Mouse (Mus musculus): ENCODE results near the gene Pard6b.

Pard6b gene

DNA sequence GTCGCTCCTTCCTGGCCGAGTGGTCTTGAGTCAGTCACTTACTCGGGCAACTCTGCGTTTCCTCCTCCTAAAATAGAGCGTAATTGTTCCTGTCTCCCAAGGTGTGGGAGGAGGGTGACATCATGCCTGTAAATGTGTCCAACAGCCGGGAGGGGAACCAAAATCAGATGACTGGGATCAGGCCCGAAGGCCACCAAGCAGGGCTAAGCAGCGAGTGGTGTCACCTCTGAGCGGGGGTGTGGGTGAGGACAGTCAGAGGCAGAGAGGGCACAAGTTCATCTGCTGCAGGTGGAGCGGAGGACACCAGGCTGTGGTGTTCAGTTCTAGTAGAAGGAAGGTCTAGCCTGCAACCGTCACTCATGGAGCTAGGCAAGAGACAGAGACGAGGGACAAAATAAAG, 17.1 kb upstream of the Pard6b start:
- no peak for DNase-seq (ENCODE audit: low spot score)

DNA sequence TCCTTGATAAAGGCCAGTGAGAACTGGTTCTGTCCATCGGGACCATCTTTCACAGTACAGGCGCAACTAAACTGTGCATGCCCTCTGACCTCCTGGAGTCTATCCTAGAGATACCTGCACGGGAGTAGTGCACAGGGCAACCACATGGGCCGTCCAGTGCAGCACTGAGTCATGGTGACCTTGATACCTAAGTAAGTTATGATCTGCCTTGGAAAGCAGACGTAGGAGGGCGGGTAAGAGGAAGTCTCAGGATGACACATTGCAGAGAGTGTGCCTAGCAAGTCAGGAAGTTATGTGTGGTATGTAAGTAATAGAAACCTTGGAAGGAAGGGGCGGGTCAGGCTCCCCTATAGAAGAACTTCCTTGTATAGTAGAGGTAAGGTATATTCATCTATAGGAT, 15.3 kb upstream of the Pard6b start:
- no peak for DNase-seq (ENCODE audit: low spot score)

DNA sequence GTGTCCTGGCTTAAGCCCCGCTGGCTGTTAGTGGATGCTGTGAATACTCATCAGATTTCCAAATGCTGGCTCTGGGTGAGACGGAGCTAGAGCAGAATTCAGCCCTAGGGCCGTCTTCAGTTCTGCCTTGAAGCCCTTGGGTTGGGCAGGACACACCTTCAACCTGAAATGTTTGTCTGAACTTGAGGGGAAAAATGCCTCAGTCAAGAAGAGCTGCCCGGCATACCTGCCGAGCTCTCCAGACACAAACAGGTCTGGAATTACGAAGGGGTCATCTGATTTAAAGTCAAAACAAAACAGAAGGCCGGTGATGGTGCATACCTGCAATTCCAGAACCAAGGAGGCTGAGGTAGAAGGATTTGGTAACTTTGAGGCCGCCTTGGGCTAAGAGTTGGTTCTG, 14.0 kb upstream of the Pard6b start:
- DNase-seq (ENCODE audit: low spot score), result no peak

DNA sequence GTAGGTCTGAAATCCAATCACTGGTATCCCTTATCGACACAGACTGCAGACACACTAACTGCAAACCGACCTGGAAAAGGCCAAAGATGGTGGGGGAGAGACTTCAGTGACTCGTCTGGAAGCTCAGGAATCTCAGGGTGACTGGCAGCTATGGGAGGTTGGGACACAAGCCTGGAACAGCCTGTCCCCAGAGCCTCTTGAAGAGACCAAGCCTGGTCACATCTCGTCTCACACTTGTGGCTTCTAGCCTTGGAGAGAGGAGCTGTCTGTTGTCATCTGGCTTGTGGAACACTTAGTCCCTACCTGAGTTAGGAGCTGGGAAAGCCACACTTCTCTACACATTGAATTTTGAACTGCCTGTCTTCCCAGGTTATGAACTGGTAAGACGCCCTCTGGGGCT, 10.4 kb upstream of the Pard6b start:
- no peak for DNase-seq (ENCODE audit: low spot score)

- no peak for DNase-seq (ENCODE audit: low spot score)
Observed at GRCm38 (mm10) chr2:168072436-168073131, 8.2 kb upstream of the Pard6b start.

GRCm38 (mm10) chr2:168073722-168074121, 7.1 kb upstream of the Pard6b start:
- DNase-seq (ENCODE audit: low spot score), result no peak

DNA sequence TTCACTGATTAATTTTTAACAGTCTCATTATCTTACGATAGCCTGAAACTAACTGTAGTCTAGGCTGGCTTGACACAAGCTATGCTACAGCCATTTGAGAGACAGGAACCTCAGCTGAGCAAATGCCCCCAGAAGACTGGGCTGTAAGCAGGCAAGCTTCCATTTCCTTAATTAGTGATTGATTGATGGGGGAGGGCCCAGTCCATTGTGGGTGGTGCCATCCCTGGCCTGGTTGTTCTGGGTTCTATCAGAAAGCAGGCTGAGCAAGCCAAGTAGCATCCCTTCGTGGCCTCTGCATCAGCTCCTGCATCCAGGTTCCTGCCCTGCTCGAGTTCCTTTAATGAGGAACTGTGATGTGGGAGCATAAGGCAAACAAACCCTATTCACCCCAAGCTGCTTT, 6.3 kb upstream of the Pard6b start:
- DNase-seq (ENCODE audit: low spot score), result no peak

DNA sequence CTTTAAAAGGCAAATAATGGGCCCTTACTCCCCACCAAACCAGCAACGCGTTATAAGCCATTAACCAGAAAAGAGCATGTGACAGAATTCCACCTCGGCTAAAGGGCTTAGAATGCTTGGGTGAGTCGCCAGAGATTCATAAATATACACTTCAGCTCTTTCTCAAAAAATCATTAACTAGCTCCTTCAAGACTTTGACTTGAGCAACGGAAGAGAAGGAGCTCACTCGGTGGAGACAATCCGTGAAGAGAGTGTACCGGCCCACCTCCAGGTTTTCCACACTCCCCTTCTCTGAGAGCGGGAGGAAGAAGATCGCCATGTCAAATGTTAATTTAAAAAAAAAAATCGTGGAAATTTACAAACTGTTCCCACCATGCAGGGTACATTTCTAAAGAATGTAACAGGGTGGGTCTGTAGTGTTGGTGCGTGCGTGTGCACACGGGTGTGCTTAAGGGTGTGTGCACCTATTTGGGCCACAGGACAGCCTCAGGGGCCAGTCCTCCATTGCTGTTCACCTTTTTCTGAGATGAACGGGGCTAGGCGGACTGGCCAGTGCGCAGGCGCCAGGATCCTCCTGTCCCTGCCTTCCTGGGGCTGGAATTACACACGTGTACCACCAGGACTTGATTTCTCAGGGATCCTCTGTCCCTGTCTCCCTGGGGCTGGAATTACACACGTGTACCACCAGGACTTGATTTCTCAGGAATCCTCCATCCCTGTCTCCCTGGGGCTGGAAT, 3.8 kb upstream of the Pard6b start:
- no peak for DNase-seq (ENCODE audit: low spot score)

DNA sequence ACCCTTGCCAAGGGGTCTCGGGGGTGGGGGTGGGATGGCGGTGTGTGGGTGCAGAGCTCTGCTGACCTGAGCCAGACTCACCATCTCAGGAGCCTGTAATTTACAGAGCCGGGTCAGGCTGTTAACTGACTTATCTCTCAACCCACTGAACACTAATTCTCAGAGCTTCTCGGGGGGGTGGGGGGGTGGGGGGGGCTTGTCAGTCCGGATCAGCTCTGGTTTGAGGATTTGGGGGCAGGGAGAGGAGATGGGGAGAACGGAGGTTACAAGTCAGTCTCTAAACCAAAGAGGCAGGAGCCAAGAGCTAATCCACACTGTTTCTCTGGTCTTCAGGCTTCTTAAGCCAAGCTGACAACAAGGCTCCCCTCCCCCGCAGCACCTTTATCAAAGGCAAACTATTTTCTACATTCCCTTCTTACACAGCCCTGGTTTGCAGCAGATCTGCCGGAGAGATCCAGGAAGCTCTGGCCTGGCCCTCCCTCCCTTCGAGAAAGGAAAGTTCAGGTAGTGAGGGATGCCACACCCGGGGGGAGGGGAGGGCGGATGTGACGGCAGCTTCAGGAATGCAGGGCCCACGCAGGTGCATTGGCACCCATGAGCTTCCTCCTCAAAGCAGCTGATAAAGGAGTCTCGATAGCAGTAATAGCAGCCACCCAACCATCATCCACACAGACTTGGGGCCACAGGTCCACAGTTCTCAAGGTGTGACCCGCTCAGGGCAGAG, 2.5 kb upstream of the Pard6b start:
- no peak for DNase-seq (ENCODE audit: low spot score)

DNA sequence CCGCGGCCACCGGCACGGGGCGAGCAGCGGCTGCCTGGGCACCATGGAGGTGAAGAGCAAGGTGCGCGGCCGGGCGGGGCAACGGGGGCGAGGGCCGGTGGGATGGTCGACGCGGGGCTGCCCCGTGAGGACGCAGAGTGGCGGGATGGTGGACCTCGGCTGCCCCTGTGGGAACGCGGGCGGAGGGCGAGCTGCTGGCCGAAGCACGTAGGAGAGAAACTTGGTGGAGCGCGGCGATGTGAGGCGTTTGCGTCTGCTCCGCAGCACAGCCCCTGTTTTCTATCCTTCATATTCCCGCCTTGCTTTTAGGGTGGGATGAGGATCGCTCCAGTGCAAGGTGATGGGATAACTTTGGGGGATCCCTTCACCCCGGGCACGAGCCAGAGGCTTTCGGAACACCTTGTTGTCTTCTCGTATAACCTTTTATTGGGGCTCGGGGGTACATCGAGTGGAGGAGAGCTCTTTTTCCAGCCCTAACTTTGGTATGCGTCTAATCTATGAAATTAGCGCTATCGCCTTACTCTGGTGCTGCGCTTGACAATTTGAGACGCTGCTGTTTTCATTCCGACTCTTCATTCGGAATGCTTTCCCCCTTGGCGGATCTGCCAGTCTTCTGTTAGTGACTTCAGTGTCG, 612 bp downstream of the Pard6b start:
- DNase-seq (ENCODE audit: low spot score), result no peak

- no peak for DNase-seq (ENCODE audit: low spot score)
Observed at GRCm38 (mm10) chr2:168081933-168082306, 1.1 kb downstream of the Pard6b start.

- no peak for DNase-seq (ENCODE audit: low spot score)
Observed at GRCm38 (mm10) chr2:168083593-168083992, 2.8 kb downstream of the Pard6b start.

DNA sequence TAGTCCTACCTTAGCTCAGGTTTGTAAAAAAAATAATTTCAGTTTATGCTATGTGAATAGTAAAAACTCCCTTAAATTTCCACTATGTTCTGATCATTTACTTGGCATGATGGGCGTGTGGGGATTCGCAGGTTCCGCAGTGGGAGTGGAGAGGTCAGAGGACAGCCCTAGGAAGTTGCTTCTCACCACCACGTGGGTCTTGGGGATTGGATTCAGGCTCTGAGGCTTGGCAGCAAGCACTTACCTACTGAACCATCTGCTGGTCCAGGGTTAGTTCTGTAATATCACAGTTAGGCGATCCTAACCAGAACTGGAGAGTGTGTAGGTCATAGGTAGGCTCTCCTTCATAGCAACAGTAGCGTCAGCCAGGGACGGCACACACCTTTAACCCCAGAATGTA, 3.4 kb downstream of the Pard6b start:
- no peak for DNase-seq (ENCODE audit: low spot score)

DNA sequence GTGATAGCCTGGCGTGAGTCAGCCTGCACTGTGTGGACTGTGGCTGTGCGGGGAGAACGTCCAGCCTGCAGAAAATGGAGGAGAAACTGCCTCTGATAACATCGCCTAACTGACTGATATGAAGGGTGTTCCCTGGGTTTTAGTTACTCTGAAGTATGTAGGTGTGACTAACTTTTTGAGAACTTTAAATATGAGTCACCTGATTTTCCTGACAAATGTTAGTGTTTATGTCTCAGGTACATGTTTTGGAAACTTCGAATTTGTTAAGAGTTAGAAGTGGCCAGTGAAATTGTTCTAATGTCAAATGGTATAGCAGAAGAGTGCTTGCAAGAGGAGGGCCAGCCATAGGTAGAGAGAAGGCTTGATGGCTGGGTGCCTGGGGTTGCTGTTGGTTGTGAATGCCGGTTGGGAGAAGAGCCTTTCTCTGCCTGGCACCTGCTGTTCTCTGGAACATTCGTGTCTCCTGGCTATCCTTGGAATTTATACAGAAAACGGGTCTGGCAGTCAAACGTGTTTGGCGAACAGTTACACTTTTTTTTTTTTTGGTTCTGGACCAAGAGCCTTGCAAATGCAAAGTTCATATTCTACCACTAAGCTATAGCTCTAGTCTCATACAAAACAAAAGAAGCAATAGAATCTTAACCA, 4.9 kb downstream of the Pard6b start:
- DNase-seq (ENCODE audit: low spot score), result no peak

DNA sequence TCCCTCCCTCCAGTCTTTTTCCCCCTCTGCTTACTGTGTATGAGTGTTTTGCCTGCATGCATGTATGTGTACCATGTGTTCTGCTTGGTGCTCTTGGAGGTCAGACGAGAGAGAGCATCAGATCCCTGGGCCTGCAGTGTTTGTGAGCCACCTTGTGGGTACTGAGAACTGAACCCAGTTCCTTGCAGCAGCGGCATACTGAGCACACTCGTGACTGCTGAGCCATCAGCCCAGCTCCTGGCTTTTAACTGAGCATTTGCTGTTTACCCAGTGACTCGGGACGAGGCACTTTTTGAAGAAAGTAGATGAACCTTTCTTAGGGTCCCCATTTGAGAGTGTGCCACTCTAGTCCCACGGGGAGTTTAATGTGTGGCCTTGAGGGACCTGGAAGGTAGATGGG, 5.5 kb downstream of the Pard6b start:
- no peak for DNase-seq (ENCODE audit: low spot score)

GRCm38 (mm10) chr2:168086839-168087238, 6.0 kb downstream of the Pard6b start:
- DNase-seq (ENCODE audit: low spot score), result no peak

- no peak for DNase-seq (ENCODE audit: low spot score)
Observed at GRCm38 (mm10) chr2:168091560-168091959, 10.8 kb downstream of the Pard6b start.

GRCm38 (mm10) chr2:168093077-168093476, 12.3 kb downstream of the Pard6b start:
- DNase-seq (ENCODE audit: low spot score), result no peak

- no peak for DNase-seq (ENCODE audit: low spot score)
Observed at GRCm38 (mm10) chr2:168095077-168095476, 14.3 kb downstream of the Pard6b start.

GRCm38 (mm10) chr2:168096487-168096886, 15.7 kb downstream of the Pard6b start:
- DNase-seq (ENCODE audit: low spot score), result no peak

DNA sequence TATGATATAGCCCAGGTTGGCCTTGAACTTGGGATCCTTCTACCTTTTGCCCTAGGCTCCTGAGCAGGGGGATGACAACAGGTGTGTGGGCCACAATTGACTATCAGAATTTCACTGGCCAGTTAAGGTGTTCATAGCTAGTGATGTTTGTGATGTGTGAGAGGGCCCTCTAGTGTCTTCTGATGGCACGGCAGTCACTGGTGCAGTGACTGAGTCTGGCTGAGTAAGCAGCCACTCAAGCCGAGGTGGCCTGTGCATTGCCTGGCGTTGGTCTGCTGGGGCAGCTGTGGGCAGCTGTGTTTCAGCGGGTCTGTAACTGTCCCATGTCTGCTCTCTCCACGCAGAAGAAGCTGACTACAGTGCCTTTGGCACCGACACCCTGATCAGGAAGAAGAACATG, 17.2 kb downstream of the Pard6b start:
- no peak for DNase-seq (ENCODE audit: low spot score)

DNA sequence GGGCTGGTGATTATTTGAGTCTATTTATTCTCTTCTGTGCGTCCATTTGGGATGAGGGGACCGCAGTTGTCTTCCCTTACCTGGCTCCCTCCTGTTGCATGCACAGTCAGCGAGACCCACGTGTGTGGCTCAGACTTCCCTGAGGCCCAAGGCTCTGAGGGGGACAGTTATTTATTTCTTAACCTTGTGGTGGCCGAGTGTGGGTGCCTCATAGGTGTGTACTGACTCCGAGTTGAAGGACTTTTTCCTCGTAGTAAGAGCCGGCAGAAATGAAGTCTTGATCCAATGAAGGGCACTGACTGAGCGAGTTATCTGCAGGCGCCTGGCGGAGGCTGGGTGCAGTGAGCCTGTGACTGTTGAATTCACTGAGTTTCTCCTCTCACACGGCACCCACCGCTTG, 19.2 kb downstream of the Pard6b start:
- DNase-seq (ENCODE audit: low spot score), result no peak

Measured in urinary bladder, postnatal 10 days (tissue).